Mouse (Mus musculus): ENCODE results near the gene Slc39a1. TPM values are rescaled to one million over a fixed set of nuclear protein-coding genes. Genes with fewer than 3 reads are reported as not detected.
"Not testable (repeated sequence)": the region's sequence is repeated elsewhere in the genome, so short reads cannot be mapped to it uniquely, and the experiment has no call there.

Slc39a1 gene
- polyA plus RNA-seq, 1 experiment from 2014 or later, result 114 TPM

DNA sequence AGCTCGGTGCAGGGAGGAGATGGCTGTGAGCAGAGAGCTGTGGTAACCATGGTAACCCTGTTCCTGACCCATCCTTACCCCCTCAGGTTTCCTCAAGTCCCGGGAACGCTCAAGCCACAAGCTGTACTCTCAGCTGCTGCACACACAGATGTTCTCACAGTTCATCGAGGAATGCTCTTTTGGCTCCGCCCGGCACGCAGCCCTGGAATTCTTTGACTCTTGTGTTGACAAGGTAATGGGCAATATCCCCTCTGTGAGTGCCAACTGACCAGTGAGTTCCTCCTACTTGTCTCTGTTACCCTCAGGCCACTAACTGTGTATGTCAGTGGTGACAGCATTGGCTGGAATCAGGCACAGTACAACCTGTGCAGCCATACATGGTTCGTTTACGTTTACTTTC, 24.2 kb downstream of the Slc39a1 start:
- Histone ChIP-seq H3K27ac (no peak overlapping the region), H3K9ac (no peak overlapping the region), H3K36me3 (peaks cover 2% of the 10 kb centered on the region; the same call in 1 of the 2 replicates), H3K4me2 (replicated peaks) (no peak overlapping the region), H3K4me3 (replicated peaks) (no peak overlapping the region), H3K27me3 (replicated peaks) (no peaks in the 10 kb centered on the region), H3K9me3 (no peaks in the 10 kb centered on the region), H3K4me1 (replicated peaks) (no peaks in the 10 kb centered on the region)
- no peak for ATAC-seq
- WGBS, result 59% methylated on average over 9 of the region's 9 CpGs

DNA sequence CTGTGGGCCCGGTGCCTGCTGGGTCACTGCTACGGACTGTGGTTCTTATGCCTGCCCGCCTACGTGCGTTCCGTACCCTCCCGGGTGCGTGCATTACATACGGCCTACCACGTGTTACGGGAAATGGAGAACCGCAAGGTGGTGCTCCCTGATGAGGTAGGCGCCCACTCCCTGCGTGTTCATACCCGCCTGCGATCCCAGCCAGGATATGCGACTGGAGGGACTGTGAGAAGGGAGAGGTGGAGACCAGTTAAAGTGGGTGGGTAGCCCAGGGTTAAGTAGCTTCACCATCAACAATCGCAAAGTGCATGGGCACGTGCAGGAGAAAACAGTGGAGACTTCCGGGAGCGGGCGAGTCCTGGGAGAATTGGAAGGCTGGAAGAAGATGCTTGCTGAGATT, 25.9 kb downstream of the Slc39a1 start:
- H3K4me2 ChIP-seq (replicated peaks), result no peak overlapping the region
- no peaks in the 10 kb centered on the region for H3K27me3 ChIP-seq (replicated peaks)
- 96% methylated on average over 22 of the region's 22 CpGs for WGBS
- no peak overlapping the region for H3K9ac ChIP-seq
- H3K27ac ChIP-seq, result no peak overlapping the region
- ATAC-seq, result no peak
- no peaks in the 10 kb centered on the region for H3K4me1 ChIP-seq (replicated peaks)
- H3K9me3 ChIP-seq, result no peaks in the 10 kb centered on the region
- peaks cover 2% of the 10 kb centered on the region for H3K36me3 ChIP-seq
- no peak overlapping the region for H3K4me3 ChIP-seq (replicated peaks)

- peaks cover 11% of the 10 kb centered on the region for H3K36me3 ChIP-seq
Measured at GRCm38 (mm10) chr3:90275286-90275685, 27.3 kb downstream of the Slc39a1 start.

GRCm38 (mm10) chr3:90276858-90277257, 28.9 kb downstream of the Slc39a1 start:
- 58% methylated on average over 16 of the region's 16 CpGs for WGBS
- H3K27me3 ChIP-seq (replicated peaks), result no peaks in the 10 kb centered on the region
- no peaks in the 10 kb centered on the region for H3K9me3 ChIP-seq
- H3K4me3 ChIP-seq (replicated peaks), result no peak overlapping the region
- no peaks in the 10 kb centered on the region for H3K4me1 ChIP-seq (replicated peaks)
- H3K27ac ChIP-seq, result no peak overlapping the region
- no peak for ATAC-seq
- peaks cover 11% of the 10 kb centered on the region for H3K36me3 ChIP-seq
- H3K4me2 ChIP-seq (replicated peaks), result no peak overlapping the region
- H3K9ac ChIP-seq, result no peak overlapping the region

More at GRCm38 (mm10) chr3:90275286-90275685, 27.3 kb downstream of the Slc39a1 start:
- no peak overlapping the region for H3K4me2 ChIP-seq (replicated peaks)
- no peaks in the 10 kb centered on the region for H3K9me3 ChIP-seq
- H3K9ac ChIP-seq, result no peak overlapping the region
- H3K4me1 ChIP-seq (replicated peaks), result no peaks in the 10 kb centered on the region
- no peak overlapping the region for H3K27ac ChIP-seq
- H3K4me3 ChIP-seq (replicated peaks), result no peak overlapping the region
- no peaks in the 10 kb centered on the region for H3K27me3 ChIP-seq (replicated peaks)
- ATAC-seq, result no peak
- 91% methylated on average over 11 of the region's 11 CpGs for WGBS

DNA sequence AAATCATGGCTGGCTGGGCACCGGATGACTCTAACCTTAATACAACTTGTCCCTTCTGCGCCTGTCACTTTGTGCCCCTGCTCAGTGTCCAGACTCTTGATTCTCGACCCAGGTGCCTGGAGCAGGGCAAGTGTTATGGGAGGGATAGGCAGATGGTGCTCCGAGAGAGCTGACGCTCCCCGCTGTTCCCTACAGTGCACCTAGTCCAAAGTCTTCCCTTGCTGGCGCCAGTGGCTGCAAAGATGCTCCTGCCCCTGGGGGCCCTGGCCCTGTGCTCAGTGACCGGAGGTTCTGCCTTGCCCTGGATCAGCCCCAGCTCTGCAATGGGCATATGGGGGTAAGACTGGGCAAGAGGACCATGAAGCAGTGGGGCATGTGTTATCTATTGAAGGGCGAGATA, 29.8 kb downstream of the Slc39a1 start:
- H3K4me3 ChIP-seq (replicated peaks), result no peak overlapping the region
- peaks cover 11% of the 10 kb centered on the region for H3K36me3 ChIP-seq
- 86% methylated on average over 9 of the region's 9 CpGs for WGBS
- no peak for ATAC-seq
- no peaks in the 10 kb centered on the region for H3K9me3 ChIP-seq
- H3K4me2 ChIP-seq (replicated peaks), result no peak overlapping the region
- H3K27ac ChIP-seq, result no peak overlapping the region
- no peaks in the 10 kb centered on the region for H3K4me1 ChIP-seq (replicated peaks)
- no peaks in the 10 kb centered on the region for H3K27me3 ChIP-seq (replicated peaks)
- no peak overlapping the region for H3K9ac ChIP-seq

DNA sequence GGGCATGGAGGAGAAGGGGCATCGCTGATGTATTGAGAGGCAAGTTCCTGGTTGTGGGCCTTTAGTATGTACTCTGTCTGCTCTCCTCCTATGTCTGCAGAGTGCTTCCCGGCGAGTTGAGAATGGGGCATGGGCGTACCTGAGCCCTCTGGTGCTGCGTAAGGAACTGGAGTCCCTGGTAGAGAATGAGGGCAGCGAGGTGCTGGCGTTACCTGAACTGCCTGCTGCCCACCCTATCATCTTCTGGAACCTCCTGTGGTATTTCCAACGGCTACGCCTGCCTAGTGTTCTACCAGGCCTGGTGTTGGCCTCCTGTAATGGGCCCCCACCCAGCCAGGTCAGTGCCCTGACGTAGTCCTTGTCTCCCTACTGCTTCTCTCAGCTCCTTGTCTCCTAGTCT, 30.2 kb downstream of the Slc39a1 start:
- no peaks in the 10 kb centered on the region for H3K4me1 ChIP-seq (replicated peaks)
- 95% methylated on average over 10 of the region's 10 CpGs for WGBS
- ATAC-seq, result no peak
- no peak overlapping the region for H3K27ac ChIP-seq
- H3K27me3 ChIP-seq (replicated peaks), result no peaks in the 10 kb centered on the region
- H3K9me3 ChIP-seq, result no peaks in the 10 kb centered on the region
- H3K4me2 ChIP-seq (replicated peaks), result no peak overlapping the region
- no peak overlapping the region for H3K9ac ChIP-seq
- peaks cover 11% of the 10 kb centered on the region for H3K36me3 ChIP-seq
- no peak overlapping the region for H3K4me3 ChIP-seq (replicated peaks)

DNA sequence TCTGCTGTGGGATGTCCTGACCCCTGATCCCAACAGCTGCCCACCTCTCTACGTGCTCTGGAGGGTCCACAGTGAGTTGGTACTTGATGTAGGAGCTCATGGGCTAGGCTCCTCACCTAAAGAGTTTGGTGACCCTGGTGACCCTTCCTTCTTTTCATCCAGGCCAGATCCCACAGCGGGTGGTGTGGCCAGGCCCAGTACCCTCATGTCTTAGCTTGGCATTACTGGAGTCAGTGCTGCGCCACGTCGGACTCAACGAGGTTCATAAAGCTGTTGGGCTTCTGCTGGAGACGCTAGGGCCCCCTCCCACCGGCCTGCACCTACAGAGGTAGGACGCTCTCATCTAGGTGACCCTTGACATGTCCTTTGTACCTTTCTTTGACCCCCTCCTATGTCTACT, 31.2 kb downstream of the Slc39a1 start:
- no peak overlapping the region for H3K4me2 ChIP-seq (replicated peaks)
- no peak for ATAC-seq
- peaks cover 9% of the 10 kb centered on the region for H3K36me3 ChIP-seq
- no peaks in the 10 kb centered on the region for H3K27me3 ChIP-seq (replicated peaks)
- H3K4me3 ChIP-seq (replicated peaks), result no peak overlapping the region
- no peaks in the 10 kb centered on the region for H3K9me3 ChIP-seq
- no peak overlapping the region for H3K9ac ChIP-seq
- no peaks in the 10 kb centered on the region for H3K4me1 ChIP-seq (replicated peaks)
- no peak overlapping the region for H3K27ac ChIP-seq
- 88% methylated on average over 9 of the region's 9 CpGs for WGBS

GRCm38 (mm10) chr3:90279743-90280142, 31.8 kb downstream of the Slc39a1 start:
- no peak overlapping the region for H3K4me3 ChIP-seq (replicated peaks)
- no peaks in the 10 kb centered on the region for H3K27me3 ChIP-seq (replicated peaks)
- H3K9ac ChIP-seq, result no peak overlapping the region
- H3K36me3 ChIP-seq, result peaks cover 9% of the 10 kb centered on the region
- WGBS, result 97% methylated on average over 7 of the region's 7 CpGs
- no peaks in the 10 kb centered on the region for H3K9me3 ChIP-seq
- H3K4me2 ChIP-seq (replicated peaks), result no peak overlapping the region
- no peaks in the 10 kb centered on the region for H3K4me1 ChIP-seq (replicated peaks)
- no peak for ATAC-seq
- no peak overlapping the region for H3K27ac ChIP-seq

GRCm38 (mm10) chr3:90280708-90281107, 32.7 kb downstream of the Slc39a1 start:
- 86% methylated on average over 9 of the region's 9 CpGs for WGBS
- Histone ChIP-seq H3K27me3 (replicated peaks) (no peaks in the 10 kb centered on the region), H3K9me3 (no peaks in the 10 kb centered on the region), H3K4me1 (replicated peaks) (no peaks in the 10 kb centered on the region), H3K4me3 (replicated peaks) (no peak overlapping the region), H3K9ac (no peak overlapping the region), H3K4me2 (replicated peaks) (no peak overlapping the region), H3K27ac (no peak overlapping the region), H3K36me3 (peaks cover 9% of the 10 kb centered on the region)
- no peak for ATAC-seq

- no peaks in the 10 kb centered on the region for H3K27me3 ChIP-seq (replicated peaks)
- H3K27ac ChIP-seq, result no peak overlapping the region
- no peaks in the 10 kb centered on the region for H3K4me1 ChIP-seq (replicated peaks)
- ATAC-seq, result no peak
- WGBS, result 93% methylated on average over 2 of the region's 2 CpGs
- no peak overlapping the region for H3K4me3 ChIP-seq (replicated peaks)
- no peak overlapping the region for H3K4me2 ChIP-seq (replicated peaks)
- H3K9me3 ChIP-seq, result no peaks in the 10 kb centered on the region
- H3K9ac ChIP-seq, result no peak overlapping the region
- peaks cover 6% of the 10 kb centered on the region for H3K36me3 ChIP-seq
Measured at GRCm38 (mm10) chr3:90284150-90284549, 36.2 kb downstream of the Slc39a1 start.

DNA sequence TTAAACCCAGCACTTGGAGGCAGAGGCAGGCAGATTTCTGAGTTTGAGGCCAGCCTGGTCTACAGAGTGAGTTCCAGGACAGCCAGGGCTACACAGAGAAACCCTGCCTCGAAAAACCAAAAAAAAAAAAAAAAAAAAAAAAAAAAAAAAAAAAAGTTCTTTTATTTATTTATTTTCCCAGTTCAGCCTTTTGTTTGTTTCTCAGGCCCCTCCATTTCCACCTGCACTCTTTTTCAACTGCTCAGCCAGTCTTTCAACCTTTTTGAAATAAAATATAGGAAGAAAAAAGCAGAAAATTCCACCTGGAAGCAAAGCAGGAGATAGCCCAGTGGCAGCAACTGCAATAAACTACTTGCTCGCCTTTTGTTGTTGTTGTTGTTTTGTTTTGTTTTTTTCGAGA, 41.4 kb downstream of the Slc39a1 start:
- H3K9me3 ChIP-seq; H3K27ac ChIP-seq; H3K36me3 ChIP-seq; H3K4me2 ChIP-seq (replicated peaks); H3K4me1 ChIP-seq (replicated peaks); H3K4me3 ChIP-seq (replicated peaks); ATAC-seq; H3K9ac ChIP-seq; H3K27me3 ChIP-seq (replicated peaks): not testable (repeated sequence)
- WGBS, result 69% methylated on average over 3 of the region's 3 CpGs

- no peak overlapping the region for H3K4me2 ChIP-seq (replicated peaks)
- H3K9me3 ChIP-seq, result no peaks in the 10 kb centered on the region
- no peaks in the 10 kb centered on the region for H3K27me3 ChIP-seq (replicated peaks)
- no peak for ATAC-seq
- H3K4me3 ChIP-seq (replicated peaks), result no peak overlapping the region
- peaks cover 8% of the 10 kb centered on the region for H3K4me1 ChIP-seq (replicated peaks)
- no peaks in the 10 kb centered on the region for H3K36me3 ChIP-seq
- H3K27ac ChIP-seq, result no peak overlapping the region
- WGBS, result 89% methylated on average over 1 of the region's 1 CpGs
- H3K9ac ChIP-seq, result no peak overlapping the region
Measured at GRCm38 (mm10) chr3:90290602-90291001, 42.6 kb downstream of the Slc39a1 start.

- peak overlapping the region; percentile 92 for H3K27ac ChIP-seq
- peak overlapping the region; percentile 72; the same call in 1 of the 2 replicates for H3K9ac ChIP-seq
- no peak for ATAC-seq
- no peaks in the 10 kb centered on the region for H3K9me3 ChIP-seq
- H3K4me2 ChIP-seq (replicated peaks), result peak overlapping the region; percentile 63
- no peaks in the 10 kb centered on the region for H3K27me3 ChIP-seq (replicated peaks)
- WGBS, result 36% methylated on average over 2 of the region's 2 CpGs
- H3K4me3 ChIP-seq (replicated peaks), result peak overlapping the region; percentile 53
- peaks cover 8% of the 10 kb centered on the region for H3K4me1 ChIP-seq (replicated peaks)
- H3K36me3 ChIP-seq, result no peaks in the 10 kb centered on the region
Measured at GRCm38 (mm10) chr3:90291982-90292344, 44.0 kb downstream of the Slc39a1 start.

Measured in intestine, embryonic 15.5 days (tissue).